Mouse (Mus musculus) adrenal gland, adult (tissue): ENCODE results near the gene Mapk8.
A peak's percentile ranks its signal among the peaks of the same experiment; 100 is the strongest.
"Not testable (repeated sequence)": the region's sequence is repeated elsewhere in the genome, so short reads cannot be mapped to it uniquely, and the experiment has no call there.

Source experiments
- DNase-seq, 2 experiments: peaks; one replicate each; pipeline ENCODE4 v3.0.0; 2022 to 2023; ENCODE audit warnings: low spot score in 1 of 2; ENCODE audit not compliant: inconsistent age in 2 of 2

Mapk8 gene

DNA sequence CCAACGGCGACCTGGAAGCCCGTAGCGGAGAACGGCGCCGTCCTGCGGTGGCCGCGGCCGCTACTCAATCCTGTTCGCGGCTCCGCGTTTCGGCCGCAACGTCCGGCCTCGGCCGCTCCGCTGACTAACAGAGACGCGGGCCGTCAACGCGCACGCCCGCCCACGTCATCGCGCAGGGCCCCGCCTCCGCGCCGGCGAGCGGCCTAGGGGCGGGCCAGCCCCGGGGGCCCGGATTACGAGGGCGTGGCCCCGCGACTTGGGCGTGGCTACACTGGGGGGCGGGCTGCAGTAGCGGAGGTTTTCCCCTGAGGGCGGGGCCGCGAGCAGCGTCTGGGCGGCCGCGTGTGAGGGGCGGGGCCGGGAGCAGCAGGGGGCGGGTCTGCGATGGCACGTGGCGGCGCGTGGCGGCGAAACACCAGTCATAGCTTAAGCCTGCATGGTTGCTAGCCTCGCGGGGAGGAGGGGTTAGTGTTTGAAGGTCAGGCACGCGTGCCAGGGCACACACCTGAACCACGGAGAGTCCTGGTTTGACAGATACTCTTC is at the start of gene Mapk8:
Gene Mapk8, minus strand, starts transcription at position 132 of the 543 bp plus-strand sequence.
- peak; percentile 99 to 100 for DNase-seq

DNA sequence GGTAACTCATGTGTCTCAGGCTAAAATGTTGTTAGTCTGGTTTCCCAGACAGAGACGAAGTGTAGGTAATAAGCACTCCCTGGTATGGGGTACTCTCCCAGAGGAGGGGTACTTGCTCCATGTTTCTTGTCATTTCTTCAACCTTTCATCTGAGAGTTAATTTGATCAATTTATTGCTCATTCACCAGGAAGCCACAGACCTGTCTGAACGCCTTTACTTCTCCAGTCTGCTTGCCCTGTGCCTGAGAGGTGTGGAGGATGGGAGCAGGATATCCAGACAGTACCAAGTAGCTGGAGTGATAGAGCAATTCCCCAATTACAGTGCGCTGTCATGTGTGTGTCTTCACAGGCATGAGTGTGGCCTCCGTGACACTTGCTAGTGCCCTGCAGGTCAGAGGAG is 48.3 kb upstream of the Mapk8 start:
- DNase-seq = no peak

DNA sequence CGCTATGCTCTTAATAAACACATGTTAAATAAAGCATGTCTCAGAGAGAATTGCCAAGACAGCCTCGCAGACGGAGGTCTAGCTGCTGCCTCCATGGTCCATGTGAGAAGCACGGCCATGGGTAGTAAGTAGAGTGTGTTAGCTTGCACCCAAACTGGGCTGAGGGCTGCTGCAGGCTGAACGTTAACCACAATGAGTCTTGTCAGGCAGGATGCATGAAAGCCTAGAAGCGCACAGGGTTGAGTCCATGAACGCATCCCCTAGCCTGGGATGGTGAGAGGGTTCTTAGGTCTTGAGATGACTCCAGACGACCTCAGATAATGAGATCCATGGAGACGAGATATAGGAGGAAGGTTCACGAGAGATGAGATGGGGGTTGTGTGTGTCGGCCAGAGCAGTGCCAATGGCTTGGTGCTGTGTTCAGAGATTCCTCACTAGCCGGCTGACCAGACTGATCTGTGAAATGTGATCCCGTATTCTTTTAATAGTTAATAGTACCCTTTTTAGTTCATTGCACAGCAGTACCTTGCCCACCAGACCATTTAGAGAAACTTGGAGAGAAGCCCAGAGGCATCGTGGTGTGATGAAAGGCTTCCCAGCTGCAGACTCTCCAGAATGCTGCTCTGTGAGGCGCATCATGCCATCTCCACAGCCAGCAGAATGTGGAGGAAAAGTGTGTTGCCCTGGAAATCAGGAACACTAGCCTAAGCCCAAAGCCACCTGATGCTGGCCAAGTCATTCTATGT is 41.0 kb upstream of the Mapk8 start:
- DNase-seq = no peak

DNA sequence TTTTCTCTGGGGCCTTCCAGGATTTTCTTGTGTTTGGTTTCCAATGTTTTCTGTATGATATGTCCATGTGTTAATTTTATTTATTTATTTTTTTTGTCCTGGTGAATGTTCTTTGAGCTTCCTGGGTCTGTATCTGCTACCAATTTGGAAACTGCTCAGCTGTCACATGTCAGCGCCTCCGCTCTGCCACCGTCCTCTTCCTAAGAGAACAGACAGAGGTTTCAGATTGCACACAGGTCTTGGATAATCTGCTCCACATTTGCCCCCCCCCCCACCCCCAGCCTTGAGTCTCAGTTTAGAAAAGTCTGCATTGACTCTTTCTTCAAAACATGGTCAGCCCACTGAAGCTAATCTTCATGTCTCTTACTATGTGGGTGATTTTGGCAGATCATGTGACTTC is 35.0 kb upstream of the Mapk8 start:
- no peak for DNase-seq

DNA sequence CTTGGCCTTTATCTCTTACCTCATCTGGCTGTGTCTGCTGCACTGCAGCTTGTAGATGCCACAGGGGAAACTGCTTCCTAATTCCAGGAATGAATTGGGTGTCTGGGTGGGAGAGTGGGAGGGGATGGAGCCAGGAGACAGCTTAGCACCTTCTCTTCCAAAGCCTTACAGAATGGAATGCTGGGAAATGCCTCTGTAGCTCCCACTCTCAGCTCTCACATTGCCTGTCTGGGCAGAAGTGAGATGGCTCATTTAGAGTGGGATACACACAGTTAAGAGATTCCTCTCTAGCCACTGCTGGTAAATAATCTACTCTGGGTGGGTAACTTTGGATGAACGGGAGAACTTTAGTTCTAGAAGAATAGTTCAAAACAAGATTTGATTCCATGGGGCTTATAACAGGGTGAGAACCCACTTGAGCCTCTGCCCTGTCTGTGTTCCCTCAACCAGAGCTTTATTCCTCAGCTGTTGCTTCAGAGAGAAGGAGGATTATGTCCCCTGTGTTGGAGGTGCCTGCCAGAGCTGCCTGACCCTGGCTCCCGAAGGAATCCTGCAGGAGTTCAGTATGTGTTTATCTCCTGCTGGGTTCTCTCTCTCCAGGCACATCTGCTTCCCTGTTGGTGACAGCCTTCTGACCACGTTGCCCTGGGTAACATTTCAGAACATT is 29.3 kb upstream of the Mapk8 start:
- DNase-seq = no peak

DNA sequence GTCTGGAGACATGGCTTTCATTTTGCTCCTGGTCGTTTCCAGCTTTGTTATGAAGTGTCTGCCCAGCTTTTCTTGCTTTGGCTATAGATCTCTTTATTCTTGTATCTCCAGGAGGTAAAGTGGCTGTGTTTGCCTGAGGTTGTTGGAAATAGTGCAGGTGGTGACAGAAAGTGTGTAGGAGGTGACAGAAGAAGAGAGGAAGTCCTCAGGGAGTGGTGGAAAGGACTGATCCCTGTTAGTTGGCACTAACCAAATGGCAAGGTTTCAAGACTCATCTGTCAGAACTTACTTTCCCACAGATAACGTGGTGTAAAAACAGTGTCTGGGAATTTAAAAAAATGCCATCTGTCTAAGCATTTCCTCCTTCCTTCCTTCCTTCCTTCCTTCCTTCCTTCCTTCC is 27.5 kb upstream of the Mapk8 start:
- no peak for DNase-seq

DNA sequence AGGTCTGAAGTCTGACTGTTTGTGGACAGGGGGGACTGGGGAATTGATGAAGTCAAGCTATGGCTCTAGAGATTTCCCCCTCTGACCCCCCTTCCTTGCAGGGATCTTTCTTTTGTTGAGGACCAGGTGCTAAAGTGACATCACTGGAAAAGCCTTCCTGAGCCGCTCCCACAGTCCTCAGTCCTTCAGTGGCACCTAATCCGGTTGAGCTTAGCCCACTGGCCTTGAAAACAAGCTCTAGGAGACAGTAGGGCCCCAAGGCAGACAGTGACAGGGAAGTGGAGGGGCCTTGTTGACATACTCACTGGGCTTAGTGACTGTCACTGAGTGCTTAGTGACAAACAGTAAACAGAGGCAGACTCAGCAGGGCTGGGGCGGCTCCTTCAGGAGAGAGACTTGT is 24.4 kb upstream of the Mapk8 start, which contains the start of gene Frmpd2:
Gene Frmpd2, plus strand, starts transcription at position 366 of the 400 bp plus-strand sequence.
- no peak for DNase-seq

DNA sequence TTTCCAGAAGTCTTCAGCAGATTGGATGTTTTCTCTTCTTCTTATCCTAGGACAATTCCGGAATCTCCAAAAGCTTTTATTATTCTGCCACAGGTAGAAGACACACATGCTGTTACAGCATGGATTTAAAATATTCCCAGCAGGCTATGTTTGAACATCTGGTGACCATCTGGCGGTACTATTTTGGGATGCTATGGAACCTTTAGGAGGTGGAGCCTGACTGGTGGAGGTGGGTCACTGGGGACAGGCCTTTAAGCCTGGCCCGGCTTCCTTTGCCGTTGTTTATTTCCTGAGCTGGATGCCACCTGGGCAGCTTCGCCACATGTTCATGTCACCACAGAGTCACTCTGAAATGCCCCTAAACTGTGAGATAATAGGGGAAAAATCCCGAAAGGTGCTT is 20.8 kb upstream of the Mapk8 start:
- no peak for DNase-seq

DNA sequence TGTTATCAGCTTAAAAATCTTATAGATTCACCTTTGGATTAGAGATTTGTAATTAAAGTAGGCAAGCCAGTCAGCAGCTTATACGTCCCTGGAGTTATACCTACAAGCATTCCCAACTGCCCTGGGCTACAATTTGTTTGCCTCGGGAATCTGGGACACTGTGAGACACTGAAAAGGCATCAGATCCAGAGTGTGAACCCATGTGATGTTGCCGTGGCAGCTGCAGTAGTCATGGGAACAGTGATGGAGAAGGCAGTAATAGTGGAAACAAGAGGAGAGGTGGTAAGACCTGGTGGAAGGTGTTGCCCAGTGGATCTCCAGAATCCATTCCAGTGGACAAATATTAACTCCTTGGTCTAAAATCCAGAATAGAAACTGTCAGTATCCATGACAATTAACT is 16.7 kb upstream of the Mapk8 start:
- DNase-seq = no peak

DNA sequence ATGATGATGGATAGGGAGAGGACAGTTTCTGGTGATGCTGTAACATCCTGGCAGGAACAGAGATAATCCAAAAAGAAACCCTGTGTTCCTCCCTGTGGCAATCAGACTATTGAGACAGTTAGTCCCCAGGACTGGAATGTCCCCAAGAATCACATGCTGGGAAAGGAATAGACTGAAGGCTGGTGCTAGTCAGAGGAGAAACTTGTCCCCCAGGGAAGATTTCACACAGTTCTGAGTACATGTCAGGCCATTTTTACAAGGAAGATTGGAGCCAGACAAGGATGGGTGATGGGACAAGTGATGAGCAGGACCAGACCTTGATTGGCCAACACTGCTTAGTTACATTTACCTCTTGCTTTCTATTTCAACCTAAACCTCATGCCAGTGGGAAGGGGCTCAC is 3.4 kb upstream of the Mapk8 start:
- no peak for DNase-seq

DNA sequence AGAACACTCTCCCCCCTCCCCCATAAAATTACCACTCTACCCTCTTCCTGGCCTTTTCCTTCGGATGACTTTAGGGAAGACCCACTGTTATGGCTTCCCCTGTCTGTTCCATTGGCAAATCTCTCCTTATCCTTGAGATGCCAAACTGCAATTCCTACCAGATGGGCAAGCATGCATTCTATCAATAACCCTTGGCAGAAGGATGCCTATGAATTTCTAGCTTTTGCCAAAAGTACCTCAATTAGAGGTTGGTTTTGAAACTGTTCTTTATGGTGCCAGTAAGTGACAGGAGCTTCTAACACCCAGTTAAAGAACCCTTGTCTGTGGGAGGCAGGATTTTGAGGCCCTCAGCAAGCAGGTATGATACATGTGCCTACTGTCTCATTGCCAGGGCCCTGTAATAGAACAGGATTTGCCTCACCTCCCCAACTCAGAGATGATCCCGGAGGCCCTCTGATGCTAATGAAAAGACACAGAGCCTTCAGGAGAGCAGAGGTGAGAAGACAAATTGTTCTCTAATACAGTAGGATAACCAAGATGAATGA is 2.4 kb upstream of the Mapk8 start:
- no peak for DNase-seq

DNA sequence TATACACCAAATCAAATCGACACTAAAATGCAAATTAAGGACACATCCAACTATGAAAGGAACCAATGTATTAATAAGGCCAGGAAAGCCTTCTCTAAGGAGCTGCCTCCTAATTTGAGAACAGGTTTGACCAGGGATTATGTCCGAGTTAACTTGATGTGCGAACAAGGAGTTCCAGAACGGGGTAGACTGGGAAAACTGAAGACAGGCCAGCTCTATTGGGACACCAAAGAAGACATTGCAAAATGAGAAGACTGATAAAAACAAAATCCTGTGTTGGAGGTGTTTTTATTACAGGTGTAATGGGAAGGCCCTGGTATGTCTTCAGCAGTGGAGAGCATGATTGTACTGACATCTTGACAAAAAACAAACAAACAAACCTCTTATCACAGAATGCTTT is 1.3 kb upstream of the Mapk8 start:
- DNase-seq = peak in 1 of 2 experiments; percentile 15

DNA sequence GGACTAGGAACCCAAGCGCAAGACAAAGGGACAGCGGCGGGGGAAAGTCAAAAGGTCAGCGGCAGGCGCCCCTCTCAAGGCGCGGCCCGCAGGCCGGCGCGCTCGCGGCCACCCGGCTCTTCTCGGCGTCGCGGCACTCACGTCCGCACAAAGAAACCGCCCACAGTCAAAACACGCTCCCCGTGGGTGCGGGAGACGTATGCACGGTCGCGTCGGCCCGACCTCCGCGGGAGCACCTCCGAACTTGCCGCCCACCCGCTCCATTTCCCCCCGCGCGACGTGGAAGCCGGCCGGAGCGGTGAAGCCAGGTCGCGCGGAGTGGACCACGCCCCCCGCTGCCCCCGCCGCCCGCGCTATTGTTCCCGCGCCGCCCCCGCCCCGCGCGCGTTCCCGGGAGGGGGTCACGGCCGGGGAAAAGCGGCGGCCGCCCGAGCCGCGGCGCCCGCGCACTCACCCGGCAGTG is 366 bp downstream of the Mapk8 start:
- no peak for DNase-seq

DNA sequence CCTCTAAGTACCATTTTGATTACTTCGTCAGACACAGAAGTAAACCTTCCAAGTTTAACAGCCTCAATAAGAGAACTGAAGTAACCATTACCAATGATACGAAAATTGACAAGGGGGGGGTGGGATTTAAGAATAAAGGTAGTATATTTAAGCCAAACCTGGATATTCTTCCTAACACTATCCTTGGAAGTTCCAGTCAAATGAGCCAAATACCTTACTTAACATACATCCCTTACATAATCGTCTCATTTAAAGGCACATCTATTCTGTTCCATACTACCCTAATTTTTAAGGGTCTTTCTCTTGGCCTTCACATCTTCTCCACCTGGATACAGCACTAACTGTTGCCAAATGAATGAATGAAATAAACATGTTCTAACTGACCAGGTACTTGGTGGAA is 996 bp downstream of the Mapk8 start:
- no peak for DNase-seq

DNA sequence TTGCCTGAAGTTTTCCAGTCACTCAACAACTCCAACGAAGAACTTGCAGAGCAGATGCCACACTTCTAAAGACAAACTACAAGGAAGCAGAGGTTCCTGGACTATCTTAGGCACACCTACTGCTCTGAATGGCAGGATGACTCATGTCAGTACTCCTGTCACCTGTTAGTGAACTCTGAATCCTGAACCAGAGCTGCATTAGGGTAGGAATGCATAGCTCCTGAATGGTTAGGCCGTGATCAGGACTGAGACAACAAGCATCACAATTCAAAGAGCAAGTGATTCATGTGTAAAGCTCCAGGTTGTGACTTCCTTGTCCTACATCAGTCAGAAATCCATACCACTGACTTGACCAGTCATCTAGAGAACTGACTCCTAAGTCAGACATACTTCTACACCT is 3.2 kb downstream of the Mapk8 start:
- peak in 1 of 2 experiments; percentile 14 for DNase-seq

DNA sequence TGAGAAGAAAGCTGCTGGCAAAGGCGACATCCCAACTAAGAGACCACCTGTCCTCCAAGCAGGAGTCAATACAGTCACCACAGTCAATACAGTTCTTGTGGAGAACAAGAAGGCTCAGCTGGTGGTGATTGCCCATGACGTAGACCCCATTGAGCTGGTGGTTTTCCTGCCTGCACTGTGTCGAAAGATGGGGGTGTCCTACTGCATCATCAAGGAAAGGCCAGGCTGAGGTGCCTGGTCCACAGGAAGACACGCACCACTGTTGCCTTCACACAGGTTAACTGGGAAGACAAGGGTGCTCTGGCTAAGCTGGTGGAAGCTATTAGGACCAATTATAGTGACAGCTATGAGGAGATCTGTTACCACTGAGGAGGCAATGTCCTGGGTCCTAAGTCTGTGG is 14.5 kb downstream of the Mapk8 start:
- not testable (repeated sequence) for DNase-seq

DNA sequence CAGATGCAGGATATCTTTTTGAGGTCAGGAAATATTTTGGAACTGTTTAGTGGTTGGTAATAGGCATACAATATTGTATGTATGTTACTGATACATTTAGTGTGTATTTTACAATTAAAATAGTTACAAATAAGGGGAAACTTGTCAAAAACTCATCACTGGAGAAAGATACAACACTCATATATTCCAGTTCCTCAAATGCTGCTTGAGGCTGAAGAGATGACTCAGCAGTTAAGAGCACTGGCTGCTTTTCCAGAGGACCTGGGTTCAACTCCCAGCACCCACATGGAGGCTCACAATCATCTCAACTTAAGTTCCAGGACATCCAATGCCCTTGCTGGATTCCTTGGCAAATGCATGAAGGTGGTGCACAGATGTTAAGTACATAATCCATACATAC is 22.8 kb downstream of the Mapk8 start:
- no peak for DNase-seq

DNA sequence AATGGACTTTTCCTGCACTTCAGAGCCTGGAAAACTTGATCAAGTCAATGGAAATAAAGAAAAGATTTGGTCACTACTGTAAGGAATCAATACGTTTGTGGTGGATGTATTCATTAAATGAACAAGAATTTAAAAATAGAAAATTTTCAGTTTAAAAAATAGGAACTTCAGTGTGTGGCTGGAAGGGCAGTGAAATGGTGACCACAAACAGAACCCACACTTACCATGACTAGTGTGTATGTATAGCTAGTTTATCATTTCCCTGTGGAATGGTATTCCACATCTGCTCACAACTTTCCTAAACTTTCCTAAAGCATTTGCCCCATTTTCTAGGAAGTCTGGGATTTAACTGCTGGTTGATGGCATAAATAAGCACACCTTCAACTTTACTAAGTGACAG is 24.0 kb downstream of the Mapk8 start:
- DNase-seq = no peak

DNA sequence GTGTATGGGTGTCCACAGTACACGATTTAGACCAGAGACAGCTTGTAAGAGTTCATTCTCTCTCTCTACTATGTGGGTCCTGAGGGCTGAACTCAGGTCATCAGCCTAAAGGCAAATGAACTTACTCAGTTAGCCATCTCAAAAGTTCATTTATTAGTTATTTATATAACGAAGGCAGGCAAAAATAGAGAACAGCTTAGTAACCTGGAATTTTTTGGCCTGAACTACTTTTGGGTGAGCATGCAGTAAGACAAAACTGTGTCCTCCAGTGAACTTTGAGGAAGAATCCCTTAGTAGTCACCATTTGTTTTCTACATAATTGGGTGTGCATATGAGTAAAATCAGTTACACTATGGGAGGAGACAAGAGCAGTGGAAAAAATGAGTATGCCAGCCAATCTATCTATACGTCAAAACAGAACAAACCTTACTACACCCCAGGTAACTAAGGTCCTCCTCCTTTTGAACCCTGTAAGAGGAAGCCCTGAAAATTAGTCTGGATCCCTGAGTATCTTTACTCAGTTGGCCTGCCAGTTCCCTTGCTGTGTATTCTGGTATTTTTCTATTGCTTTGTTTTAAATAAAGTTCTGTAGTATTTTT is 28.5 kb downstream of the Mapk8 start:
- no peak for DNase-seq

DNA sequence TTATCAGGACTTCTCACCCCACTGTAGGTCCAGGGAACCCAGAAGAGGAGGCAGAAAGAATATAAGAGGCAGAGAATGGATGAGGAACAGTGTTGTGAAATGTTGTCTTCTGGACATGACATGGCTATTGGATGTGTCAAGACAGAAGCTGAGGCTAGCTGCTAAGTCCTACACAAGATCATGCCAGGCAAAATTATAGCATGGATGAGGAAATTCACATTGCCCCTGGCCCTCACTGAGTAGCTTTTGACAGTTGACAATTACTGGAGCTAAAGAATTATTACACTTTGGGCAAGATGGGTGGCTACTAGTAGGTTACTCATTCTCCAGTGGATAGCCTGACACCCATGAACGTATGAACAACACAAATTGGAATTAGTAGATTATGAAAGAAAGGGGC is 31.2 kb downstream of the Mapk8 start:
- no peak for DNase-seq

DNA sequence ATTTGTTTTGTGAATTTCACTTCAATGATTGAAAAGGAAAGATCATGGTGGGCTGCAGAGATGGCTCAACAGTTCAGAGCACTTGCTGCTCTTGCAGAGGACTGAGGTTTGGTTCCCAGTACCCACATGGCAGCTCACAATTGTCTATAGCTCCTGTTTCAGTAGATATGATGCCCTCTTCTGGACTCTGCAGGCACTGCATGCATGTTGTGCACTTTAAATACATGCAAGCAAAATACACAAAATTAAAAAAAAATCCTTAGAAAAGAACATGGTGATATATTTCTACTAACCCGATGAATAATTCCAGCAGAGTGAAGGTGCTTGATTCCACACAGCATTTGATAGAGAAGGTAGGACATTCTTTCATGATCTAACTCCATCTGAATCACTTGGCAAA is 44.6 kb downstream of the Mapk8 start:
- DNase-seq = peak in 1 of 2 experiments; percentile 14

DNA sequence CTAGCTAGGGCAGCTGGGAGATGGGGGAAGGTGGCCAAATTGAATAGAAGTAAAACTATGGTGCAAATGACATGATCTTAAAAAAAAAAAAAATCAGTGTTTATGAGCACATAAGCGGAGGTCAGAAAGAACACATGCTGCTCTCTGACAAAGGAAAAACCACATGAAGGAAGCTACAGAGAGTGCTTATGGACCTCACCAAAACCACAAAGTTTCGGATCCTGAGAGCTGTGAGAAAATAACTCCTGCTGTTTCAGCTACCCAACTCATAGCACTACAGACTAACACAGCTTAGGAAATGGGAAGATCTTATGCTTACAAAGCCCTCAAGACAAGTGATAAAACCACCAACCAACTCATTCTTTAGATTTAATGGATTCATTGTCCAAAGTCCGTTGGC is 46.9 kb downstream of the Mapk8 start:
- no peak for DNase-seq
